Mouse (Mus musculus) hindbrain, embryonic 14.5 days (tissue): Measurements from ENCODE around the gene C1qa. TPM values are rescaled to one million over a fixed set of nuclear protein-coding genes. Genes with fewer than 3 reads are reported as not detected.

Experiments used
- ATAC-seq: fragments of 200-750 bp; cut with Nextera tagmentation; 2 replicates; pipeline ENCODE4 v1.8.0; 2017; ENCODE audit warnings: moderate number of reproducible peaks, mild to moderate bottlenecking, moderate TSS enrichment, moderate library complexity; ENCODE audit not compliant: low FRiP score
- DNase-seq: peaks from one replicate; pipeline ENCODE4 v3.0.0-alpha.2; 2015; ENCODE audit warnings: low spot score
- H3K27ac ChIP-seq: fragments of 300-500 bp; sonication (generic); 2 replicates; pipeline ENCODE4 v1.5.1; 2014; ENCODE audit warnings: mild to moderate bottlenecking, moderate library complexity
- H3K27me3 ChIP-seq: fragments of 300-500 bp; sonication (generic); 2 replicates; pipeline ENCODE4 v1.6.1; 2014; ENCODE audit warnings: mild to moderate bottlenecking, low read length, mixed read lengths; ENCODE audit not compliant: control insufficient read depth, insufficient read depth
- H3K36me3 ChIP-seq: fragments of 300-500 bp; sonication (generic); replicated peaks from 2 replicates; pipeline ENCODE4 v1.6.1; 2014; ENCODE audit not compliant: control insufficient read depth, insufficient read depth
- H3K4me1 ChIP-seq: fragments of 300-500 bp; sonication (generic); replicated peaks from 2 replicates; pipeline ENCODE4 v1.6.1; 2014; ENCODE audit warnings: antibody characterized with exemption, low read length, mixed read lengths; ENCODE audit not compliant: control insufficient read depth, insufficient read depth
- H3K4me2 ChIP-seq: fragments of 300-500 bp; sonication (generic); replicated peaks from 2 replicates; pipeline ENCODE4 v1.6.1; 2014; ENCODE audit warnings: mild to moderate bottlenecking, moderate library complexity
- H3K4me3 ChIP-seq: fragments of 300-500 bp; sonication (generic); replicated peaks from 2 replicates; pipeline ENCODE4 v1.5.1; 2014; ENCODE audit warnings: mild to moderate bottlenecking, low read length
- H3K9ac ChIP-seq: fragments of 300-500 bp; sonication (generic); 2 replicates; pipeline ENCODE4 v1.6.1; 2014
- H3K9me3 ChIP-seq: fragments of 300-500 bp; sonication (generic); 2 replicates; pipeline ENCODE4 v1.6.1; 2016; ENCODE audit warnings: low read length; ENCODE audit not compliant: control insufficient read depth
- WGBS: fragments of 180-500 bp; shearing (Covaris S2); extraction: QIAGEN DNeasy Blood & Tissue Kit; methylation state at CpG from one replicate; pipeline ENCODE4 v1.1.7; 2014; 5-methylcytosine and 5-hydroxymethylcytosine counted together
- polyA plus RNA-seq: library from polyadenylated mRNA; unstranded; fragments of >200 nt; fragmentation: Nextera tagmentation; extraction: Ambion mirVana; gene quantifications from 2 replicates; pipeline ENCODE4 v1.2.1, GENCODE M21; 2014

The C1qa gene
- 29.9 and 33.4 TPM in 2 replicates for polyA plus RNA-seq

DNA sequence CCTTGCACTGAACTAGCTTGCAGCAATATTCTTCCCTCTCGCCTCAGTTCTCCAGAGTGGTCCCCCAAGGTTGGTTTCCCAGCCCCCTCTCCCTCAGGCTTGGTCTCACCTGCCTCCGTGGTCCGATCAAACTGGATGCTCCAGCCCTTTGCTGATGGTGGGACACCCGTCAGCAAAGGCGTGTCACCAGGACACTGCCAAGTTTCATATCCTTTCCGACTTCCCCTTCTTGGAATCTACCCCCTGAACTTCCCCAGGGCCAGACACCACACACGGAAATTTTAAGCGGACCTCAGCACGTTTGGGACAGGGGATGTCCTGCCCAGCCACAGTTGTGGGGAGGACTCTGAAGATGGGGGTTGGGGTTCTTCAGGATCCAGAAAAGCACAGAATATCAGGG is at the start of gene C1qa:
Gene C1qa, minus strand, starts transcription at position 167 of the 400 bp plus-strand sequence.
- WGBS: 84% methylated on average over 9 of the region's 9 CpGs
- H3K4me3 ChIP-seq: no peak within 1 kb of the TSS
- no peak within 1 kb of the TSS for H3K27ac ChIP-seq
- ATAC-seq (no peak), DNase-seq (no peak)
- no peak within 1 kb of the TSS for H3K4me2 ChIP-seq
- 0 out of 2 replicates have a peak, but pooled peaks cover 2% of the 10 kb centered on the region for H3K4me1 ChIP-seq
- H3K9ac ChIP-seq: no peak within 1 kb of the TSS
- no peaks in the 10 kb centered on the region for H3K36me3 ChIP-seq
- no peaks in the 10 kb centered on the region for H3K9me3 ChIP-seq
- H3K27me3 ChIP-seq: peaks cover 33% of the 10 kb centered on the region

DNA sequence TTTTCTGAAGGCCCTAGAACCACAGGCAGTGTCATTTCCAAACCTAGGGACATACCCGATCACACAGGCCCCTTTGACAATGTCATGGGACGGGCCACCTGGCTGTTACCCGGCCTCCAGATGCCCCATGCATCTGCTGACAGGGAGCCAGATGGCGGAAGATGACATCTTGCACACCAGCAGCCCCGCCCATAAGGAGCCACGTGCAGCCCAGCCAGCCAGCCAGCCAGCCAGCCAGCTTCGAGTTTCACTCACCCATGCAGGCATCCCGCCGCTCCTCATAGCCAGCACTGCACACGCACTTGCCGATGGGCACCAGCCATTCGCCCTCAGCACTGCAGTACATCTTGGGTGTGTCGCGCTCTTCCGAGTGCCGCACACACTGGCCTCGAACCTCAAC is 46.8 kb upstream of the C1qa start:
- Histone ChIP-seq H3K9me3 (no peaks in the 10 kb centered on the region), H3K4me2 (no peak overlapping the region), H3K36me3 (no peaks in the 10 kb centered on the region), H3K4me3 (no peak overlapping the region), H3K27me3 (peaks cover 11% of the 10 kb centered on the region; the same call in 1 of the 2 replicates), H3K4me1 (peaks cover 20% of the 10 kb centered on the region), H3K9ac (no peak overlapping the region), H3K27ac (no peak overlapping the region)
- 68% methylated on average over 17 of the region's 17 CpGs for WGBS
- ATAC-seq: no peak
- DNase-seq: no peak

DNA sequence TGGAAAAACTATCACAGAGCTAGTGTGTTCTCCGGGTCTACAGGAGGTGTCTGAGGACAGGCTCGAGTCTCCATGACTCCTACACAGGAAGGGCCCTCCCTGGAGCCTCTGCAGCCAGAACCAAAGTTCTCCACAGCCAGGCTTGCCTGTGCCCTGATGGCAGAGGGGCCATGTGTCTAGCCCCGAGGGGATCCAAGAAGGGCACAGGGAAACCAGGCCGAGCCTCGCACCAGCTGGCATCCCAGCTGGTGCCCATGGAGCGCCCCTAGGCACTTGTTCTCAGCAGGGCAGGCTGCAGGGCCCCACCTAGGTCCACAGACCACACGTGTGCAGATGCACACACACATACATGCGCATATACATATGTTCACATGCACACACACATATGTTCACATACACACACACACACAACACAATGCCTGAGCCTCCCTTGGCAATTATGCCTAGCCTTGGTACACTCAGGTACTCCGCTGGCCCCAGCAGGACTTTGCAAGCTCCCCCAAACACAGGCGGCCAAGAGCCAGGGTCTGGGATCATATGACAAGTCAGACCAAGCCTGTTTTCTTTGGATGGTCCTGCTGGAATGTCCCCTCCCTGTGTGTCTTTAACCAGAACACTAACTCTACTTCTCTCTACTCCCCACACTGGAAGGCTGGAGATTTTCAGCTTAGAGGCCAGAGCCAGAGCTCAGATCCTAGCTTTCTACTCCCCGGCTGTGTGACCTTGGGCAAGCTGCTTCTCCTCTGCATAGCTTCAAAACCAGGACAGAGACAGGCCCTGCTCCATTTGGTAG is 46.2 kb upstream of the C1qa start:
- ATAC-seq (no peak), DNase-seq (no peak)
- peaks cover 11% of the 10 kb centered on the region; the same call in 1 of the 2 replicates for H3K27me3 ChIP-seq
- 59% methylated on average over 11 of the region's 11 CpGs for whole genome bisulfite sequencing
- no peak overlapping the region for H3K27ac ChIP-seq
- peaks cover 20% of the 10 kb centered on the region for H3K4me1 ChIP-seq
- H3K36me3 ChIP-seq: no peaks in the 10 kb centered on the region
- no peak overlapping the region for H3K9ac ChIP-seq
- H3K4me2 ChIP-seq: no peak overlapping the region
- H3K4me3 ChIP-seq: no peak overlapping the region
- H3K9me3 ChIP-seq: no peaks in the 10 kb centered on the region

DNA sequence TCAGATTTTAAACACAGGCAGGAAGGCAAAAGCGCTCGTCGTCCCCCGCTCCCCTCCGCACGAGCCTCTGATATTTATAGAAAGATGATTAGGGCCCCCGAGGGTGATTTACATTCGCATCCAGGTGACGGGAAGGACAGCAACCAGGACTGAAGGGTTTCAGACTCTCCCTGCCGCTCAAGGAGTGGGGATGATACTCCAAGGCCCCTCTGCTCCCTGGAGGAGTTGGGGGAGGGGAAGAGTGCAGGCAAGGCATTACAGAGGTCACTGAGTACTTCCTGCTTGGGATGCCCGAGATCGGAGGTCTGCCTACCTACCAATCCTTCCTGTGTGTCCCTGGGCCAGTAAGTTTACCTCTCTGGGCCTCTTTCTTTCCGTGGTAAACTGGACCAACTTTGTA is 44.6 kb upstream of the C1qa start:
- peaks cover 13% of the 10 kb centered on the region for H3K4me1 ChIP-seq

DNA sequence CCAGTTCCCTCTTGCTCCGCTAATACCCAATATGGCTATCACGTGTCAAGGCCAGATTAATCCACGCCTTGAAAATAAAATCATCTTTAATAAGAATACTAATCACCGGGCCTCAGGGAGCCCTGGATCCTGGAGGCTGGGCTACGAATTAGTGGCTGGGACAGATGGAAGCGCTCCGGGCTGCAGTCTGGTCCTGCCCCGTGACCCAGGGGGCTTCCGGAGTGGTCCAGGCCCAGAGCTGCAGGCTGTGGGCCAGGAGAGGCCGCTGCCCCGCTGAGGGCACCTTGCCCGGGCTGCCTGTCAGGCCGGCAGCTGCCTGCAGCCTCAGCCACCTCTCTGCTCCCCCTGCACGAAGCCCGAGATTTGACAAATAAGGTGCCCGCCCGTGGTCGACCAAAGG is 44.2 kb upstream of the C1qa start:
- Histone ChIP-seq H3K4me1 (peaks cover 13% of the 10 kb centered on the region), H3K4me3 (no peak overlapping the region), H3K9me3 (no peaks in the 10 kb centered on the region), H3K27ac (no peak overlapping the region), H3K36me3 (no peaks in the 10 kb centered on the region), H3K27me3 (peaks cover 11% of the 10 kb centered on the region; the same call in 1 of the 2 replicates), H3K4me2 (peak overlapping the region; percentile 17), H3K9ac (peak overlapping the region; percentile 12)
- 9% methylated on average over 18 of the region's 18 CpGs for WGBS
- ATAC-seq (no peak), DNase-seq (no peak)

More for the DNA sequence above, 44.6 kb upstream of the C1qa start:
- Histone ChIP-seq H3K4me2 (0 out of 2 replicates have a peak overlapping the region, but pooled peaks have one; percentile 17), H3K9me3 (no peaks in the 10 kb centered on the region), H3K36me3 (no peaks in the 10 kb centered on the region), H3K27me3 (peaks cover 11% of the 10 kb centered on the region; the same call in 1 of the 2 replicates), H3K27ac (no peak overlapping the region), H3K4me3 (no peak overlapping the region), H3K9ac (no peak overlapping the region)
- DNase-seq: no peak
- 25% methylated on average over 13 of the region's 13 CpGs for WGBS
- ATAC-seq: no peak

DNA sequence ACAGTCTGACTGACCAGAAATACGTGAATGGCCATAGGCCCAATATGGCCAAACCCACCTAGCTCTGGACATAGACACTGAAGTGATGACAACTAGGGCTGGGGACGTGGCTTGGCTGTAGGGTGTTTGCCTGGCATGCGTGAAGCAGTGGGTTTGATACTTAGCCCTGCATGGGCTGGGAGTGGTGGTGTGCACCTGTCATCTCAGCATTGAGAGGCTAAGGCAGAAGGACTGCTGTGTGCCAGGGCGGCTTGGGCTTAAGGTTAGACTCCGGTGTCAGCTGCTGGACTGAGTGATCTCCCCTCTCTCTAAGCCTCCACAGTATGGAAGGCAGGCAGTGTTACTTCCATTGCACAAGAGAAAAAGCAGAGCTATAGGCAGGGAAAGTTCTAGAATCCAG is 39.3 kb upstream of the C1qa start:
- Histone ChIP-seq H3K36me3 (peaks cover 3% of the 10 kb centered on the region; the same call in 1 of the 2 replicates), H3K4me3 (no peak overlapping the region), H3K4me1 (peaks cover 8% of the 10 kb centered on the region), H3K9ac (no peak overlapping the region), H3K27me3 (0 out of 2 replicates have a peak, but pooled peaks cover 6% of the 10 kb centered on the region), H3K9me3 (no peaks in the 10 kb centered on the region), H3K27ac (no peak overlapping the region), H3K4me2 (no peak overlapping the region)
- ATAC-seq: no peak
- DNase-seq: no peak
- WGBS: 86% methylated on average over 5 of the region's 5 CpGs

DNA sequence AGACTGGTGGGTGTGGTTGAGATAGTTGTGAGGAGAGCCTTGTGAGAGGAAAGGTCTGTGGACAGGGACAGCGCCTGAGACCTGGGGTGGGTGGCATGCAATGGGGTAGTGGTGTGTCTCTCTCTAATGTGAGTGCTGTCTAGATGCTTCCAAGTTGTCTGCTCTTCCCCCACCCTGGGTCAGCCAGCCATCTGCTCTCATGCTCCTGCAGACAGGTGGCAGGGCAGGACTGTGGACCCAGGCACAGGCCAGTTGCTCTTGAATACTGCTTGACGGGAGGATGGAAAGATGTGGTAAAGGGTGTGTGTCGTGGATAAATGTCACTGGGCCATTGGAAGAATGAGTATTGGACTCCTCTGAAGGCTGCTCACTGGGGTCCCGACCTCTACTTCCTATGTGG is 38.7 kb upstream of the C1qa start:
- ATAC-seq: no peak

DNA sequence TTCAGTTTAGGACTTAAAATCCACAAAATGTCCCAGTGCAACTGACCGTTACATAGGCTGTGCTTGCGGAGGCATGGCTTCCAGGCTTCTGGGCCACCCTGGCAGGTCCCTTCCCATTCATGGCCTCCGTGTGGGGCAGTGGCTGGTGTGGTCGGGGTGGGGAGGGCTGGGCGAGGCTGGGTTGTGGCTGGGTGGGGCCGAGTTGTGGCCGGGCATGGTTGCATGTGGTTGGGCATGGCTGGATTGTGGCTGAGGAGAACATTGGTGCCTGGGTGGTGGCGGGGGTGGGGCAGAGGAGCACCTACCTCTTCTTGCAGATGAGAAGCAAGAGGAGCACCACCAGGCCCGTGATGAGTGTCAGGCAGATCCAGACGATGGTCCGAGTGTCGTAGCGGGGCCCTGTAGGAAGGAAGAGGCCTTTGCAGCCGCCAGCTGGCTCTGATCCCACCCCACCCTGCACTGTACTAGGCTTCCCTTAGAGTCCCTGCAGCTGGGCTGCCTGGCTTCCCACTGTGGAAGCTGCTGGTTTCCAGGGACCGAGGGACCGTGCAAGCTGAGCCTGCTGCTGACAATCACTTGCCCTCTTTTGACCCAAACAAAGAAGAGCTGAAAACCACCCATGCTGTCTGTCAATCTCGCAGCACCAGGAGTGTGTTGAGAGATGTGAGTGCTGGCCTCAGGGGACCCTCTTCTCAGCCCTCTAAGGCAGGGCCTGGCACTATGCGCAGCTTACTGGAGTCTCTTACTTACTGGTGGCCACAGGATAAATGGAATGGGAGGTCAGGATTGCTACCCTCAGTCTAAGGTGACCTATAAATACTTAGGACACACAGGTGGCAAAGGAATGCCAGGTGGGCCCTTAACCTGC is 36.4 kb upstream of the C1qa start:
- Histone ChIP-seq H3K9ac (no peak overlapping the region), H3K4me1 (no peaks in the 10 kb centered on the region), H3K4me2 (no peak overlapping the region), H3K27ac (no peak overlapping the region), H3K27me3 (0 out of 2 replicates have a peak, but pooled peaks cover 4% of the 10 kb centered on the region), H3K36me3 (peaks cover 6% of the 10 kb centered on the region; the same call in 1 of the 2 replicates), H3K9me3 (no peaks in the 10 kb centered on the region), H3K4me3 (no peak overlapping the region)
- ATAC-seq (no peak; the same call in 1 of the 2 replicates), DNase-seq (no peak)
- 46% methylated on average over 18 of the region's 18 CpGs for WGBS

More for the DNA sequence above, 38.7 kb upstream of the C1qa start:
- H3K4me3 ChIP-seq: no peak overlapping the region
- no peak overlapping the region for H3K4me2 ChIP-seq
- H3K27ac ChIP-seq: no peak overlapping the region
- no peaks in the 10 kb centered on the region for H3K9me3 ChIP-seq
- 82% methylated on average over 4 of the region's 4 CpGs for WGBS
- peaks cover 2% of the 10 kb centered on the region; the same call in 1 of the 2 replicates for H3K4me1 ChIP-seq
- 0 out of 2 replicates have a peak, but pooled peaks cover 6% of the 10 kb centered on the region for H3K27me3 ChIP-seq
- DNase-seq: no peak
- peaks cover 6% of the 10 kb centered on the region; the same call in 1 of the 2 replicates for H3K36me3 ChIP-seq
- H3K9ac ChIP-seq: no peak overlapping the region

DNA sequence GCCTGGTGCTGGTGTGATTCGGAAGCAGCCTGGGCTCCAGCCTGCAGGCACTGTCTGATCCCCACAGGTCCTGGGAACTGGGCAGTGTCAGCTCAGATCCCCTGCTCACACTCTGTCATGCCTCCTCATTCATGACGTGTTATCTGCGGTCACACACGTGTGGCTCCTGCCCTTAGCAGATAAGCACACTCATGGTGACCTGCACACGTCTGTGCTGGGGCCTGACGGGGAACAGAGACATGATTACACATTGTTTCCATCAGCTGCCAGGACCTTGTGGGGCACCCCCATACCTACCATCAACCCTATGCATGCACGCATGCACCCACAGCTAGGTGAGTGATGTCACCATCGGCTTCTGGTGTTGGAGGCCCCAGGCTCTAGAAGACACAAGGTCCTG is 31.9 kb upstream of the C1qa start:
- DNase-seq (no peak), ATAC-seq (no peak)
- H3K27ac ChIP-seq: no peak overlapping the region
- no peak overlapping the region for H3K9ac ChIP-seq
- H3K36me3 ChIP-seq: peaks cover 6% of the 10 kb centered on the region; the same call in 1 of the 2 replicates
- WGBS: 87% methylated on average over 8 of the region's 8 CpGs
- no peak overlapping the region for H3K4me3 ChIP-seq
- peaks cover 13% of the 10 kb centered on the region; the same call in 1 of the 2 replicates for H3K27me3 ChIP-seq
- H3K9me3 ChIP-seq: no peaks in the 10 kb centered on the region
- peaks cover 9% of the 10 kb centered on the region; the same call in 1 of the 2 replicates for H3K4me1 ChIP-seq
- H3K4me2 ChIP-seq: no peak overlapping the region
